Mouse (Mus musculus) urinary bladder, adult 2 months (tissue): Measurements from ENCODE around the gene Ctrl. TPM values are rescaled to one million over a fixed set of nuclear protein-coding genes. Genes with fewer than 3 reads are reported as not detected.

Experiments used
- polyA plus RNA-seq: library from polyadenylated mRNA; depleted of rRNA; stranded (reverse); fragments of >200 nt; gene quantifications from 2 replicates; pipeline ENCODE4 v1.2.3, GENCODE M21; 2012; rRNA removed

Gene Ctrl
- polyA plus RNA-seq, 1 experiment, result 1.4 TPM

Other genes with a start within 250 kb of the Ctrl start
- 0.53 and 0.61 TPM in 2 replicates for gene Carmil2, start 247.6 kb downstream of the Ctrl start, polyA plus RNA-seq
- 18.2 and 18.8 TPM in 2 replicates for gene Acd, start 232.8 kb downstream of the Ctrl start, polyA plus RNA-seq
- gene Pard6a, start 232.7 kb downstream of the Ctrl start, polyA plus RNA-seq, result 11.2 and 15.4 TPM in 2 replicates
- gene 4933405L10Rik, start 226.2 kb downstream of the Ctrl start, polyA plus RNA-seq, result not detected in 2 replicates
- gene Enkd1, start 225.7 kb downstream of the Ctrl start, polyA plus RNA-seq, result 9.6 and 11.5 TPM in 2 replicates
- gene Gfod2, start 175.2 kb downstream of the Ctrl start, polyA plus RNA-seq, result 5.2 and 5.9 TPM in 2 replicates
- 17.7 and 18.2 TPM in 2 replicates for gene Ranbp10, start 106.5 kb downstream of the Ctrl start, polyA plus RNA-seq
- not detected in 2 replicates for gene Tsnaxip1, start 106.1 kb downstream of the Ctrl start, polyA plus RNA-seq
- gene Cenpt, start 80.6 kb downstream of the Ctrl start, polyA plus RNA-seq, result 14.5 and 21.2 TPM in 2 replicates
- gene Thap11, start 78.7 kb downstream of the Ctrl start, polyA plus RNA-seq, result 42.2 and 44.4 TPM in 2 replicates
- gene Nutf2, start 73.3 kb downstream of the Ctrl start, polyA plus RNA-seq, result 79.8 and 95.3 TPM in 2 replicates
- gene Edc4, start 53.0 kb downstream of the Ctrl start, polyA plus RNA-seq, result 38.1 and 44.6 TPM in 2 replicates
- 1.9 and 2.0 TPM in 2 replicates for gene Nrn1l, start 40.3 kb downstream of the Ctrl start, polyA plus RNA-seq
- 30.0 and 32.6 TPM in 2 replicates for gene Pskh1, start 33.4 kb downstream of the Ctrl start, polyA plus RNA-seq
- 82.8 and 98.7 TPM in 2 replicates for gene Psmb10, start 4.6 kb upstream of the Ctrl start, polyA plus RNA-seq
- 3.7 and 5.2 TPM in 2 replicates for gene Lcat, start 9.5 kb upstream of the Ctrl start, polyA plus RNA-seq
- 64.3 and 69.6 TPM in 2 replicates for gene Slc12a4, start 32.2 kb upstream of the Ctrl start, polyA plus RNA-seq
- 0.12 and 0.17 TPM in 2 replicates for gene Dpep3, start 45.6 kb upstream of the Ctrl start, polyA plus RNA-seq
- 16.6 and 19.3 TPM in 2 replicates for gene Dus2, start 57.5 kb upstream of the Ctrl start, polyA plus RNA-seq
- gene Dpep2nb, start 72.1 kb upstream of the Ctrl start, polyA plus RNA-seq, result 0.06 and 0.07 TPM in 2 replicates
- 10.5 and 11.8 TPM in 2 replicates for gene Ddx28, start 78.0 kb upstream of the Ctrl start, polyA plus RNA-seq
- gene Nfatc3, start 125.0 kb upstream of the Ctrl start, polyA plus RNA-seq, result 15.4 and 19.9 TPM in 2 replicates
- 57.5 and 70.1 TPM in 2 replicates for gene Esrp2, start 203.1 kb upstream of the Ctrl start, polyA plus RNA-seq
- 13.5 and 18.5 TPM in 2 replicates for gene Pla2g15, start 216.5 kb upstream of the Ctrl start, polyA plus RNA-seq
- gene Slc7a6, start 235.0 kb upstream of the Ctrl start, polyA plus RNA-seq, result 36.0 and 45.0 TPM in 2 replicates